In the genomic region with DNA sequence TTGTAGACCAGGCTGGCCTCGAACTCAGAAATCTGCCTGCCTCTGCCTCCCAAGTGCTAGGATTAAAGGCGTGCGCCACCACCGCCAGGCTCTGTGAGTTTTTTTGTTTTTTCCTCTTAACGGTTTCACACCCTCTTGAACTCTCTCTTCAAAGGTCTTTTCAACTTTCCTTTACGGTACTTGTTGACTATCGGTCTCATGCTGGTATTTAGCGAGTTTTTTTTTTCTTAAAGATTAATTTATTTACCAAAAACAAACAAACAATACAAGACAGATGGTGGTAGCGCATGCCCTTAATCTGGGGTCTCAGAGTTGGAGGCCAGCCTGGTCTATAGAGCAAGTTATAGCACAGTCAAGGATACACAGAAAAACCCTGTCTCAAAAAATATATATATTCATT, we compare ENCODE assay signal across 1 mouse cellular context.
TF ChIP-seq lines count a peak whose summit lies in the region.

No protein-coding gene starts in this region.

TF ChIP-seq in CH12.LX, 34 proteins besides CTCF, POLR2A, EP300 and RAD21 (continued from another document):
- TF ChIP-seq USF2 (conservative IDR thresholded peaks at IDR 0.05; ENCODE audit: low read depth, low read length) (no peak), E2F4 (IDR thresholded peaks at IDR 0.05; ENCODE audit: insufficient replicate concordance, low read depth, low read length) (no peak), UBTF (IDR thresholded peaks at IDR 0.05; ENCODE audit: low read depth, low read length) (no peak), TBP (conservative IDR thresholded peaks at IDR 0.05; ENCODE audit: low read depth, low read length) (no peak), PAX5 (IDR thresholded peaks at IDR 0.05; ENCODE audit: low read length) (no peak), POLR2AphosphoS2 (IDR thresholded peaks at IDR 0.05; ENCODE audit: low read depth, low read length) (no peak), CHD2 (IDR thresholded peaks at IDR 0.05; ENCODE audit: low read length) (no peak), ETS1 (conservative IDR thresholded peaks at IDR 0.05; ENCODE audit: low read depth, low read length) (no peak), CHD1 (IDR thresholded peaks at IDR 0.05; ENCODE audit: low read depth, low read length) (no peak), ZKSCAN1 (IDR thresholded peaks at IDR 0.05; ENCODE audit: borderline replicate concordance, low read depth, low read length) (no peak), JUND (conservative IDR thresholded peaks at IDR 0.05; ENCODE audit: low read depth, low read length) (no peak), GABPA (IDR thresholded peaks at IDR 0.05; ENCODE audit: insufficient replicate concordance, low read depth, low read length) (no peak), MAX (IDR thresholded peaks at IDR 0.05; ENCODE audit: low read length) (no peak), TCF12 (IDR thresholded peaks at IDR 0.05; ENCODE audit: low read depth, low read length) (no peak), USF1 (IDR thresholded peaks at IDR 0.05; ENCODE audit: low read depth, low read length) (no peak), KAT2A (IDR thresholded peaks at IDR 0.05; ENCODE audit: insufficient replicate concordance, low read length) (no peak), NRF1 (IDR thresholded peaks at IDR 0.05; ENCODE audit: low read depth, low read length) (no peak)
